Mouse (Mus musculus) kidney, postnatal 36 days (tissue): Measurements from ENCODE around the gene Sstr1.
A peak's percentile ranks its signal among the peaks of the same experiment; 100 is the strongest.

Source experiments
- DNase-seq, 2 experiments: peaks; one replicate each; pipeline ENCODE4 v3.0.0; 2021 to 2022; ENCODE audit warnings: mixed read lengths in 2 of 2

Gene Sstr1

GRCm38 (mm10) chr12:58211163-58212071 lies at the start of gene Sstr1:
TSS of gene Sstr1 (plus strand) at chr12:58211772.
- DNase-seq = peak; percentile 16 to 31

GRCm38 (mm10) chr12:58198810-58199209 lies 12.8 kb upstream of the Sstr1 start:
- no peak for DNase-seq

- no peak for DNase-seq
These were observed 10.4 kb upstream of the Sstr1 start for GRCm38 (mm10) chr12:58201190-58201589.

GRCm38 (mm10) chr12:58207956-58208355 lies 3.6 kb upstream of the Sstr1 start:
- DNase-seq = no peak

GRCm38 (mm10) chr12:58212261-58212923 lies 820 bp downstream of the Sstr1 start:
- DNase-seq = peak in 1 of 2 experiments; percentile 37

GRCm38 (mm10) chr12:58212924-58213450 lies 1.4 kb downstream of the Sstr1 start:
- DNase-seq = peak in 1 of 2 experiments; percentile 17

- DNase-seq = peak; percentile 24 to 51
These were observed 2.1 kb downstream of the Sstr1 start for GRCm38 (mm10) chr12:58213451-58214288.

GRCm38 (mm10) chr12:58214289-58215136 lies 2.9 kb downstream of the Sstr1 start:
- DNase-seq = peak; percentile 16 to 41

GRCm38 (mm10) chr12:58216218-58216617 lies 4.6 kb downstream of the Sstr1 start:
- no peak for DNase-seq

GRCm38 (mm10) chr12:58219078-58219477 lies 7.5 kb downstream of the Sstr1 start:
- DNase-seq = no peak

GRCm38 (mm10) chr12:58225644-58226043 lies 14.1 kb downstream of the Sstr1 start:
- no peak for DNase-seq

- no peak for DNase-seq
These were observed 20.9 kb downstream of the Sstr1 start for GRCm38 (mm10) chr12:58232489-58232888.

GRCm38 (mm10) chr12:58251901-58252300 lies 40.3 kb downstream of the Sstr1 start:
- no peak for DNase-seq
